Mouse (Mus musculus) MEL (cell line): ENCODE measurements at regions not wholly inside any gene's neighbourhood (a gene's known extent, or its start where the extent isn't known, plus 50 kb on each side); places are given as distances from the start of the nearest gene placed in this dataset.

Source experiments
- DNase-seq: peaks from one replicate; pipeline ENCODE4 v3.0.0; 2011; ENCODE audit warnings: low read depth, low spot score
- H3K27ac ChIP-seq: 2 replicates; pipeline ENCODE4 v1.5.1; 2012; ENCODE audit warnings: low read depth, mild to moderate bottlenecking, control low read depth, low read length, moderate library complexity; ENCODE audit not compliant: control insufficient read depth
- H3K27me3 ChIP-seq, 2 experiments: fragments of 150-350 bp in 1 of 2; sonication (generic) in 1 of 2; 2 replicates each; pipeline ENCODE4 v1.6.1; 2012; ENCODE audit warnings: low read length in 2 of 2, mild to moderate bottlenecking in 2 of 2, improper control_type of control experiment in 1 of 2, moderate library complexity in 1 of 2; ENCODE audit not compliant: insufficient read depth in 2 of 2, control insufficient read depth in 1 of 2
- H3K36me3 ChIP-seq, 2 experiments: 2 replicates each; pipeline ENCODE4 v1.6.1; 2012 to 2014; ENCODE audit warnings: low read length in 2 of 2, improper control_type of control experiment in 1 of 2, inconsistent platforms in 1 of 2, mild to moderate bottlenecking in 1 of 2; ENCODE audit not compliant: insufficient read depth in 2 of 2, control insufficient read depth in 1 of 2
- H3K4me1 ChIP-seq, 2 experiments: fragments of 150-350 bp in 1 of 2; sonication (generic) in 1 of 2; 2 replicates each; pipeline ENCODE4 v1.6.1; 2012; ENCODE audit warnings: low read length in 2 of 2, improper control_type of control experiment in 1 of 2, mild to moderate bottlenecking in 1 of 2; ENCODE audit not compliant: insufficient read depth in 2 of 2, control insufficient read depth in 1 of 2
- H3K4me3 ChIP-seq, 2 experiments: fragments of 150-350 bp in 1 of 2; sonication (generic) in 1 of 2; 2 replicates each; pipeline ENCODE4 v1.5.1; 2012; ENCODE audit warnings: low read depth in 2 of 2, low read length in 2 of 2, mild to moderate bottlenecking in 2 of 2, moderate library complexity in 2 of 2, control low read depth in 1 of 2, improper control_type of control experiment in 1 of 2; ENCODE audit not compliant: control insufficient read depth in 1 of 2, insufficient read depth in 1 of 2
- H3K79me2 ChIP-seq: 2 replicates; pipeline ENCODE4 v1.6.1; 2012; ENCODE audit warnings: mild to moderate bottlenecking, low read length, moderate library complexity; ENCODE audit not compliant: control insufficient read depth, poor library complexity, insufficient read depth
- H3K9ac ChIP-seq: 2 replicates; pipeline ENCODE4 v1.6.1; 2012; ENCODE audit warnings: low read depth, mild to moderate bottlenecking, control low read depth, low read length, moderate library complexity; ENCODE audit not compliant: control insufficient read depth, poor library complexity, severe bottlenecking
- H3K9me3 ChIP-seq: fragments of 150-350 bp; sonication (generic); replicated peaks from 2 replicates; pipeline ENCODE4 v1.6.1; 2012; ENCODE audit warnings: mild to moderate bottlenecking, low read length, improper control_type of control experiment, moderate library complexity; ENCODE audit not compliant: insufficient read depth
- CHD1 ChIP-seq: IDR thresholded peaks from 2 replicates; pipeline ENCODE4 v1.6.1; 2012; ENCODE audit warnings: low read depth, mild to moderate bottlenecking, inconsistent platforms, low read length, improper control_type of control experiment
- E2F4 ChIP-seq: IDR thresholded peaks from 2 replicates; pipeline ENCODE4 v1.6.1; 2011; ENCODE audit warnings: low read depth, low read length, improper control_type of control experiment, borderline replicate concordance
- ETS1 ChIP-seq: IDR thresholded peaks from 2 replicates; pipeline ENCODE4 v1.6.1; 2012; ENCODE audit warnings: low read depth, mild to moderate bottlenecking, inconsistent platforms, low read length, improper control_type of control experiment, moderate library complexity
- KAT2A ChIP-seq: conservative IDR thresholded peaks from 2 replicates; pipeline ENCODE4 v1.6.1; 2012; ENCODE audit warnings: low read depth, low read length, improper control_type of control experiment, inconsistent platforms
- MAX ChIP-seq: IDR thresholded peaks from 2 replicates; pipeline ENCODE4 v1.6.1; 2011; ENCODE audit warnings: low read length, improper control_type of control experiment
- MAZ ChIP-seq: IDR thresholded peaks from 2 replicates; pipeline ENCODE4 v1.6.1; 2012; ENCODE audit warnings: low read depth, mild to moderate bottlenecking, inconsistent platforms, low read length, improper control_type of control experiment
- MYC ChIP-seq: IDR thresholded peaks from 2 replicates; pipeline ENCODE4 v1.6.1; 2011; ENCODE audit warnings: low read depth, mild to moderate bottlenecking, low read length, improper control_type of control experiment, moderate library complexity
- NRF1 ChIP-seq: IDR thresholded peaks from 2 replicates; pipeline ENCODE4 v1.6.1; 2014; ENCODE audit warnings: low read depth, mild to moderate bottlenecking, inconsistent platforms, low read length, improper control_type of control experiment, moderate library complexity; ENCODE audit not compliant: poor library complexity, insufficient read depth, severe bottlenecking
- POLR2AphosphoS2 ChIP-seq: IDR thresholded peaks from 2 replicates; pipeline ENCODE4 v1.6.1; 2011; ENCODE audit warnings: low read length, improper control_type of control experiment
- POLR2AphosphoS5 ChIP-seq: IDR thresholded peaks from 2 replicates; pipeline ENCODE4 v1.6.1; 2012; ENCODE audit warnings: low read depth, borderline replicate concordance, mild to moderate bottlenecking, inconsistent platforms, low read length, moderate library complexity, mixed read lengths
- RAD21 ChIP-seq: IDR thresholded peaks from 2 replicates; pipeline ENCODE4 v1.6.1; 2011; ENCODE audit warnings: mild to moderate bottlenecking, low read depth, low read length, improper control_type of control experiment
- RCOR1 ChIP-seq: IDR thresholded peaks from 2 replicates; pipeline ENCODE4 v1.6.1; 2012; ENCODE audit warnings: low read depth, mild to moderate bottlenecking, inconsistent platforms, low read length, improper control_type of control experiment
- SIN3A ChIP-seq: IDR thresholded peaks from 2 replicates; pipeline ENCODE4 v1.6.1; 2012; ENCODE audit warnings: low read length, improper control_type of control experiment, inconsistent platforms
- TCF12 ChIP-seq: IDR thresholded peaks from 2 replicates; pipeline ENCODE4 v1.6.1; 2014; ENCODE audit warnings: low read depth, mild to moderate bottlenecking, inconsistent platforms, low read length, improper control_type of control experiment, moderate library complexity
- USF1 ChIP-seq: IDR thresholded peaks from 2 replicates; pipeline ENCODE4 v1.6.1; 2014; ENCODE audit warnings: low read depth, mild to moderate bottlenecking, inconsistent platforms, low read length, improper control_type of control experiment, moderate library complexity
- ZC3H11A ChIP-seq: IDR thresholded peaks from 2 replicates; pipeline ENCODE4 v1.6.1; 2012; ENCODE audit warnings: low read depth, mild to moderate bottlenecking, inconsistent platforms, low read length, improper control_type of control experiment
- ZKSCAN1 ChIP-seq: IDR thresholded peaks from 2 replicates; pipeline ENCODE4 v1.6.1; 2012; ENCODE audit warnings: low read depth, mild to moderate bottlenecking, inconsistent platforms, low read length, improper control_type of control experiment, moderate library complexity
- ZMIZ1 ChIP-seq: IDR thresholded peaks from 2 replicates; pipeline ENCODE4 v1.6.1; 2012; ENCODE audit warnings: low read depth, mild to moderate bottlenecking, inconsistent platforms, low read length, improper control_type of control experiment, moderate library complexity
- ZNF384 ChIP-seq: IDR thresholded peaks from 2 replicates; pipeline ENCODE4 v1.6.1; 2012; ENCODE audit warnings: low read depth, mild to moderate bottlenecking, inconsistent platforms, low read length, improper control_type of control experiment

GRCm38 (mm10) chr11:50534266-50534665, 67.6 kb upstream of the Adamts2 start:
- Histone ChIP-seq H3K27me3 (no peaks in the 10 kb centered on the region), H3K79me2 (no peaks in the 10 kb centered on the region), H3K4me1 (no peaks in the 10 kb centered on the region), H3K27ac (no peak overlapping the region), H3K9ac (no peak overlapping the region), H3K36me3 (no peaks in the 10 kb centered on the region), H3K9me3 (no peaks in the 10 kb centered on the region), H3K4me3 (no peak overlapping the region)
- DNase-seq = no peak
- TF ChIP-seq POLR2AphosphoS5 (no peak), RCOR1 (no peak), ZC3H11A (no peak), POLR2AphosphoS2 (no peak), KAT2A (no peak), ZKSCAN1 (no peak), ZMIZ1 (no peak), RAD21 (no peak), SIN3A (no peak), MAX (no peak), ZNF384 (no peak), TCF12 (no peak)

- Histone ChIP-seq H3K79me2 (no peaks in the 10 kb centered on the region), H3K36me3 (no peaks in the 10 kb centered on the region), H3K9ac (no peak overlapping the region), H3K9me3 (no peaks in the 10 kb centered on the region), H3K4me1 (no peaks in the 10 kb centered on the region), H3K27ac (no peak overlapping the region), H3K4me3 (no peak overlapping the region)
- no peak for DNase-seq
- TF ChIP-seq CHD1 (no peak), NRF1 (no peak)
- TF ChIP-seq, all 39 proteins: peak for 0
- H3K27me3 ChIP-seq = no peaks in the 10 kb centered on the region
Observed at GRCm38 (mm10) chr11:50527923-50528322, 74.0 kb upstream of the Adamts2 start.

GRCm38 (mm10) chr11:50520162-50520561, 81.7 kb upstream of the Adamts2 start:
- Histone ChIP-seq H3K9ac (no peak overlapping the region), H3K9me3 (no peaks in the 10 kb centered on the region), H3K27ac (no peak overlapping the region), H3K36me3 (no peaks in the 10 kb centered on the region), H3K4me1 (no peaks in the 10 kb centered on the region), H3K4me3 (no peak overlapping the region), H3K27me3 (no peaks in the 10 kb centered on the region), H3K79me2 (no peaks in the 10 kb centered on the region)
- DNase-seq = no peak
- TF ChIP-seq MAZ (no peak), ETS1 (no peak), ZMIZ1 (no peak), ZKSCAN1 (no peak), E2F4 (no peak), MYC (no peak), KAT2A (no peak), SIN3A (no peak), MAX (no peak), ZC3H11A (no peak), USF1 (no peak), RCOR1 (no peak), CHD1 (no peak)
- TF ChIP-seq, all 39 proteins: peak for 0
